Mouse (Mus musculus): ENCODE results near the gene Fads6.

- TF ChIP-seq CEBPB (IDR thresholded peaks at IDR 0.05; ENCODE audit: insufficient read depth, poor library complexity, severe bottlenecking) (no peak), POLR2A (IDR thresholded peaks at IDR 0.05; ENCODE audit: insufficient read length, low read depth) (no peak), MAX (IDR thresholded peaks at IDR 0.05; ENCODE audit: low read depth) (no peak), MYOG (IDR thresholded peaks at IDR 0.05; ENCODE audit: control insufficient read depth in 1 of 3, insufficient read depth in 1 of 3, insufficient read length in 2 of 3, low read depth in 2 of 3) (no peak), REST (IDR thresholded peaks at IDR 0.05; ENCODE audit: insufficient read depth, insufficient read length) (no peak), E2F4 (IDR thresholded peaks at IDR 0.05; ENCODE audit: insufficient read depth) (no peak), TCF12 (IDR thresholded peaks at IDR 0.05; ENCODE audit: insufficient read depth, poor library complexity, severe bottlenecking) (no peak), POLR2AphosphoS2 (IDR thresholded peaks at IDR 0.05; ENCODE audit: insufficient read length, low read depth) (no peak), MYOD1 (IDR thresholded peaks at IDR 0.05; ENCODE audit: control insufficient read depth in 1 of 3, insufficient read length in 2 of 3, low read depth in 2 of 3) (no peak), TCF3 (IDR thresholded peaks at IDR 0.05; ENCODE audit: insufficient read length, low read depth) (no peak), USF1 (IDR thresholded peaks at IDR 0.05; ENCODE audit: low read depth) (no peak)
These were observed 53.7 kb downstream of the Fads6 start for GRCm38 (mm10) chr11:115243783-115244182.

All from myocyte (in vitro differentiated cells).